Mouse (Mus musculus): ENCODE results near the gene Itsn2.
"Not testable (repeated sequence)": the region's sequence is repeated elsewhere in the genome, so short reads cannot be mapped to it uniquely, and the experiment has no call there.

Itsn2 gene

DNA sequence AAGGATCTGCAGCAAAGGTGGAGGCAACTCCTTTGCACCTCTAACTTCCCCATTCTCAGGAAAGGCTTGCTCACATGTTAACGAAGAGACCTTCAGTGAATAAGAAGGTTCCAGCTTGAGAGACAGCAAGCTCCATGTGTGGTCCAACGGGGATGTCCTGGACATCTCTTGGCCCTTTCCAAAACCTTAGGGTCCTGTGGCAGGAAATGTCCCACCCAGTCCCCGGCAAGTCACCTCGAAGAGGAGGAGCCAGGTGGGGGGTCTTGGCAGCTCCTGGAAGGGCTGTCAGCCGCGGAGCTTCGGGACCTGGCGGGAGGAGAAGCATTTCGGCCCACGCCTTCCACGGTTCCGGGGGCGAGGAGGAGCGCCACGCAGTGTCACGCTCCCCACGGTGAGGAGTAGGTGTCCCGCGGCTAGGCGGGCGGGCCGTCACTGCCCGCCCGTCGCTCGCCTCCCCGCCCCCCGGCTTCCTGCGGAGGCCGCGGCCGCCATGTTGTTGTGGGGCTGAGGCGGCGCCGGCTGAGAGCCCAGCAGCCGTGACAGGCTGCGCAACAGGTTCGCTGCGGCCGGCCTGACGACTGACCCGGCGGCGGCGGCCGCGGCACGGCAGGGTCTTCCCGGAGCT lies at the start of gene Itsn2, which contains the start of gene Gm3625:
Gene Itsn2 (plus strand): TSS at position 98 of the 625 bp plus-strand sequence.
Gene Gm3625 (minus strand): TSS at position 387 of the 625 bp plus-strand sequence.
- no peak for DNase-seq (ENCODE audit: low read depth)

DNA sequence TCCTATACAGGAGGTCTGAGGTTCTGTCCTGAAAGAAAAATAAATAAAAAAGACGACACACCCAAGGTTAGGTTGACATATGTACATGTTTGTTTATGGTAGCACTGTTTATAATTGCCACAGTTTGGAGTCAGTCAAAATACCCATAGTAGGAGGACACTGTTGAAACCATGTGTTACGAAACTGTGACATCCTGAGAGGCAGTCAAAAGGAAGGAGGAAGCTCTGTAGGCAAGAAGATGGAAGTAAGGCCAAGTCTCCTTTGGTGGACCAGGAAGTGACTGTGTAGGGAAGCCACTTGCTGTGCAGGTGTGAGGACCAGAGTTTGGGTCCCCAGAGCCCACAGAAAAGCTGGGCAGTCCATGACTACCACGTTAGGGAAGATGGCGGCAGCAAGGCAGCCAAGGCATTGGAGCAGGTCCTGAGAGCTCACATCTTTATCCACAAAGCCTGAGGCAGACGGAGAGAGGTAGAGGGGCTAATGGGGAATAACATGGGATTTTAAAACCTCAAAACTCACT lies 48.0 kb upstream of the Itsn2 start:
- DNase-seq (ENCODE audit: low read depth), result no peak

DNA sequence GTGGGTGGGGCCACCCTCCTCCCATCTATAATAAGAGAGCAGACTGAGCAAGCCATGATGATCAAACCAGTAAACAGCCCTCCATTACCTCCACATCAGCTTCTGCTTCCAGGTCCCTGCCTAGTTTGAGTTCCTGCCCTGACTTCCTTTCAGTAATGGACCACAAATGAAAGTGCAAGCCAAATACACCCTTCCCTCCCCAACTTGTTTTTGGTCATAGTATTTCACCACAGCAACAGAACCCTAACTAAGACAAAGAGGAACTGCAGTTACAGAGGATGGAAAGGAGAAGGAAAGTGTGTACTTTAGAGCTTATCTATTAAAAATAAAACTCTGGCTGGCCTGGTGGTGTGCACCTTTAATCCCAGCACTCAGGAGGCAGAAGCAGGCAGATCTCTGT lies 47.0 kb upstream of the Itsn2 start:
- DNase-seq (ENCODE audit: low read depth), result no peak

- DNase-seq (ENCODE audit: low read depth), result peak; percentile 27
These were observed 45.9 kb upstream of the Itsn2 start for GRCm38 (mm10) chr12:4546491-4546890.

DNA sequence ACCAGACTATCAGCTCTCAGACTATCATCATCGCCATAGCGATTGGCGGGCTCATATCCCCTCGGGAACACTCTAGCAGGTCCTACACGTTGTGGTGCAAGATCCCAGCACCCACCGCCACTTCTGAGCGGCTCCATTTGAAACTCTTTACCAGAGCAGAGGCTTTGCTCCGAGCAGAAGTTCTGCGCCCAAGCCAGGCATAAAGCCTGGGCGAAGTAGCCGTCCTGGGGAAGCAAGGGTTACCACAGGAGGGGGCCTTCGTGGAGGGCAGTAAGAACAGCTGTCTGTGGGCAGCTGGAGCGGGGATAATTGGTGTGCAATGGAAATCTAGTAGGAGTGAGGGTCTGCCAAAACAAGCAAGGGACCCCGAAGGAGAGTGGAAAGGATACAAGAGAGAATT lies 44.9 kb upstream of the Itsn2 start:
- DNase-seq (ENCODE audit: low read depth), result no peak

DNA sequence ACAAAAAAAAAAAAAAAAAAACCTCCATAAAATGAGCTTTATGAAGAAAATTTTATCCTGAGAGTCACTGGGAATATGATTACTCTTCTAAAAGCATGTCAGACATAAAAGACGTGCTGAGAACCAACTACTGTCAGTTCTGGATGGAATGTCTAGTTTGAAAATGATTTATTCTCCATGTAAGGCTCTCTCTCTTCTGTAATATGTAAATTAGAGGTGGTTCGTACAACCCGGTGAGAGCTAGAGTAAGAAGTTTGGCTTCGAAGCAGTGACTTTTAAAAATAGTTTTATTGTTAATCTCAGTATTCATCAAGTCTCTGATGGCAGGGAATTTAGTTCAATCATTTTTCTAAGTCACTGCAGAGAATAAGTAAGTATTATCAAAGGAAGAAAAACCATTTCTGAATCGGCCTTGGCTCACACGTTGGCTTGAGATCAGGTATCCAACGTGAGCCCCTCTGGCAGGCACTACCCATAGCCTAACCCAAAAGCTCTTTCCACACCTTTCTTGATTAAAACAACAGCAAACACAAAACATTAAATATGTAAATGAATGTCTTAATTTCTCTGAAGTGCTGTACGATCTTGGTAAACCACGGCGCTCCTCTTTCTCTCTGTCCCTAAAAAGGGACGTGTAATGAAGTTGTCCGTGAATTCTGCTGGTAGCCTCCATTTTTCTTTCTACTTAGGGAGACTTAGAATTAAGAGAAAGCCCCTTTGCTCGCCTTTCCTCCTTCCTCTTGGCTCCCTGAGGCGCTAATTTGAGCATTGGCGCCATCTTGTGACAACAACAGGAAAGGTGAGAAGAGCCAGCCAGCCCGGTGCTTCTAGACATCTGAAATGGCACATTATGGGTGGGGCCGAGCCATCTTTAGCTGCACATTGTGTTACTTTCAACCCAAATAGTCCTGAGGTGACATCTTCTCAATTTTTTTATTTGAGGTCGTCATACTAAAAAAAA lies 44.1 kb upstream of the Itsn2 start:
- DNase-seq (ENCODE audit: low read depth), result no peak

- not testable (repeated sequence) for DNase-seq (ENCODE audit: low read depth)
These were observed 38.7 kb upstream of the Itsn2 start for GRCm38 (mm10) chr12:4553704-4554103.

GRCm38 (mm10) chr12:4555451-4555850 lies 37.0 kb upstream of the Itsn2 start:
- DNase-seq (ENCODE audit: low read depth), result no peak

GRCm38 (mm10) chr12:4556891-4557290 lies 35.5 kb upstream of the Itsn2 start:
- no peak for DNase-seq (ENCODE audit: low read depth)

- DNase-seq (ENCODE audit: low read depth), result no peak
These were observed 35.0 kb upstream of the Itsn2 start for GRCm38 (mm10) chr12:4557436-4557835.

DNA sequence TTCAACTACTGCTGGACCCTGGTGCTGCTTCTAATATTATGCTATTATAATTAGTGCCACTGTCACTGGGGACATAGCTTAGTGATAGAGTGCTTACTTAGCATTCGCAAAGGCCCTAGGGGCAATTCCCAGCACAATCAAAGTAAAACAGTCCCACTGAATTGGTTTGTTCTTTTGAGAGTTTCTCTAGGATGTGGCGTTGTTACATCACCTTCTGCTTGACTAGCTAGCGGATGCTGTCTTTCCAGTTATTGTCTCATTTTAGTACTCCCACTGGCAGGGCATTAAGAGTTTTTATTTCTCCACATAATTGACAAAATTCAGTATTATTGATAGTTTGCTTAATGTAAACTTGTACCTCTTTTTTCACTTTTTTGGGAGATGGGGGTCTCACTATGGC lies 34.4 kb upstream of the Itsn2 start:
- DNase-seq (ENCODE audit: low read depth), result no peak

GRCm38 (mm10) chr12:4558475-4559279 lies 33.8 kb upstream of the Itsn2 start:
- DNase-seq (ENCODE audit: low read depth), result peak; percentile 56

DNA sequence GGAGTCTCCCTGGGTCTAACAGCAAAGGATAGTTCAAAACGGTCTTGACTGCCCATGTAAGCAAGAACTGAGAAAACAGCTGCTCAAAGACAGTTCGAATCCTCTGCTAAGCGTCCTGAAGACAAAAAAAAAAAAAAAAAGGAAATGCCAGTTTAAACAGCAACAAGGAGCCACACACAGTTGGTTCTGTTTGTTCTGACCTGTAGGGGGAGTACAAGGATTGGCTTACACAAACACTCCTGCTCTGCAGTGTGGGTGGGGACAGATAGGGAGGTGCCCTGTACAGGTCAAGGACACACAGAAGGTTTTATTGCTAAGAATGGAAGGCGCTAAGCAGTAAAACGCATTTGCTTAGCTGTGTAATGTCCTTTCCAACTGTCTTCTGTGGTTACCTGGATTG lies 20.6 kb upstream of the Itsn2 start:
- no peak for DNase-seq (ENCODE audit: low read depth)

DNA sequence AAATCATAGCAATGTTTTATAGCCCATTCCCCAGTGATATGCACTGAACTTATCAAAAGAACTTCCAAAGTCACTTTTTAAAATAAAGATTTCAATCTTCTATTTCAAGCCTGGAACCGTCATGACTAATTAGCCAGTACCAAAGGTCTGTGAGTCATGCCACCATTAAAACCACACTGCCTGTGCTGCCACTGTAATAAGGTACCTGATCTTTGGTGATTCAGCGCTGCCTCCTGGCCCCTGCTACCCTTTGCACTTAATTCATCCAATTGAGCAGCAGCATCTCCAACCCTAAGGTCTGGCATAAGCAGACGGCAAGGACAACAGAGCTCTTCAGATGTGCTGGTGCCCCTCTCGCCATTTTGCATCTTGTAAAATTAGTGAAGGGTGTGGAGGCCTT lies 18.4 kb upstream of the Itsn2 start:
- DNase-seq (ENCODE audit: low read depth), result no peak

DNA sequence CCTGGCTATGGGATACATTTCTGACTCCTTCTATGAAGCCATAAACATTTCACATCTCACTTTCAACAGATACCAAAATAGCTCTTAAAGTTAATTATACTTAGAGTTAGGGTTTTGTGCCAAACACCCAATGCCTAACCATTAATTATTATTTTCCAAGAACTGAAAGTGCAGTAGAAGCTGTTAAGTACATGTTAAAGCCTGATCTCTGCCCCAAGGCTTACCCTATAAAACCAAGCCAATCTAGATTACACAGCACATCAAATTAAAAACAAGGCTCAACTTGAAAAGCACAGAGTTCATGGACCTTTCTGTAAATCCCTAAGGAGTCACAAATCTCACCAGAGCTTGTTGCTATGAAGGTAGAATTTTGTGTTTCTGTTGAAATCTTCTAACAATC lies 10.1 kb upstream of the Itsn2 start:
- DNase-seq (ENCODE audit: low read depth), result no peak

DNA sequence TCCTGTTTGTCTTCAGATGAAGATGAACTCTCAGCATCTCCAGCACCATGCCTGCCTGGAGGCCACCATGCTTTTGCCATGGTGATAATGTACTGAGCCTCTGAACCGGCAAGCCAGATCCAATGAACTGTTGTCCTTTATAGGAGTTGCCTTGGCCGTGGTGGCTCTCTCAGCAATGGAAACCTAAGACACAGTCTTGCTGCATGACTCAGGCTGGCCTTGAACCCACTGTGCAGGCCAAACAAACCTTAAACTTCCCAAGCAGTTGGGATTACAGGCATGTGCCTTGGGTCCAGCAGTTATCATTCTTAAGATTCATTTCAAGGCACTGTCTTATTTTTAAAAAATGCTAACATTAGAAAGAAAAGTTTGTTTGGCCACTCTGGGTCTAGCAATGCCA lies 4.6 kb upstream of the Itsn2 start:
- DNase-seq (ENCODE audit: low read depth), result no peak

DNA sequence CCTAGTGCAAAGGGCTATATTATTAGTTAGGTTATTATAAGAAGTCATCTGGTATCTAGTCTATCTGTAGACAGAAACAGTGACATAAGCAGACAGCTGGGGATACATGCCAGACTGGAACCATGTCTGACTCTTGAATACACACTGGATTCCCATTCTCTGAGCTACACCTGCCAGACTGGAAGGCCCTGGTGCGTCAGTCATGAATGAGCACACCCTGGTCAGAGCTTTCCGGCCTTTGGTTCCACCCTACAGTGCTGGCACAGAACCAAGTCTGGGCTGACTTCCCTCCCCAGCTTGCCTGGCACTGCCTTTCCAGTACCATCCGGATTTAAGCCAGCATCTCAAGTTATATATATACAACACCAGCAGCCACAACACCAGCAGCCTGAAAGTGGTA lies 3.8 kb upstream of the Itsn2 start:
- DNase-seq (ENCODE audit: low read depth), result no peak

GRCm38 (mm10) chr12:4592025-4592424 lies 413 bp upstream of the Itsn2 start:
- no peak for DNase-seq (ENCODE audit: low read depth)

DNA sequence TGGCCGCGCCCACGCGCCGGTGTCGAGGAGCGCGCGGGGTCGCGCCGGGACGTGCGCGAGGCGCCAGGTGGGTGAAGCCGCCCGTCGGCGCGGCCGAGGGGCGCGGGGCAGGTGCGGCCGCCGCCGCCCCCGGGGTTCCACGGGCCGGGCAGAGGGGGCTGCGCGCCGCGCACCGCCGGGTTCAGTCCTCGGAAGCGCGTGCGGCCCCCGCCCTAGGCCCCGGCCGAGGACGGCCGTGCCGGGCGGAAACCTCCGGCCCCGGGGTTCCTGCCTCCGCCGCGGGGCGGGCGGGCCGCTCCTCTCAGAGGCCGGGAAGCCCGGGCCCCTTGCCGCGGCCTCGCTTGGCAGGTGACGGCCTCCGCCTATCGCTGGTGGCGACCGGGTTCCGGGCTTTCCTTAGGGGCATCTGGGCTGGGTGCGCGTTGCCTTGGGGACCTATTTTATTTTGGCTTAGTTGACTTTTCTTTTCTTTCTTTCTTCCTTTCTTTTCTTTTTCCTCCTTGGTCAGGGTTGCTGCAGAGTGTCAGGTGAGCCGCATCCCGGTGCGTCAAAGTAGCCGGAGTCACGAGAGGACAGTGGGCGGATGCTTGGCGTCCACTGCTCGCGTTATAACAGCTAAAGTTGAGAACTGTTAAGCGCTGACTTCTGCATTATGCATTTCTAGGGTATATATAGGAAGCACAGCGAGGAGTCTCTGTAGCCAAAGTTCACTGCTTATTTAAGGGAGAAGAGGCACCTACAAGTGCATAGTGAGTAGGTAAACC lies 910 bp downstream of the Itsn2 start:
- DNase-seq (ENCODE audit: low read depth), result no peak

GRCm38 (mm10) chr12:4593930-4594391 lies 1.5 kb downstream of the Itsn2 start:
- DNase-seq (ENCODE audit: low read depth), result no peak

DNA sequence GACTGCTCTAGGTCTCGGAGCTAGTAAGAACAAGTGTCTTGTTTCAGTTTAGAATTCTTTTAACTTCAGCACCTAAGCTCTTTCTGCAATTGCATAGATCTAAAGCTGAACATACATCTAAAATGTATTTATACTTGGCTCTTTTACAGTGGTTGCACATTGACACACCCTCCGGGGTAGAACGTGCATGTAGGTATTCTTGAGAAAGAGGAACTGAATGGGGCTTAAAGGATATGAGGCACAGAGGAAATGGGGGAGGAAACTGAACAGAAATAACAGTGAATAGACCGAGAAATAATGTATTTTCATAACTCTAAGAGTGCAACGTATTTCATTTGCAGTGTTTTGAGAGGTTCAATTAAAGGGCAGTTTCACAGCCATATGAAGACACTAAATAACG lies 2.6 kb downstream of the Itsn2 start:
- DNase-seq (ENCODE audit: low read depth), result no peak

All from fibroblast of lung, adult 2 months (primary cell).